Mouse (Mus musculus) ovary, postnatal 10 days (tissue): ENCODE data around the gene Gm5773.
"Not testable (repeated sequence)": the region's sequence is repeated elsewhere in the genome, so short reads cannot be mapped to it uniquely, and the experiment has no call there.

Experiments used
- DNase-seq: peaks from one replicate; pipeline ENCODE4 v3.0.0; 2022; ENCODE audit warnings: low spot score

Gene Gm5773

GRCm38 (mm10) chr3:93772700-93773099 is at the start of gene Gm5773:
Gm5773 (plus strand) TSS chr3:93773000.
- DNase-seq: not testable (repeated sequence)

GRCm38 (mm10) chr3:93745475-93745874 is 27.3 kb upstream of the Gm5773 start:
- DNase-seq: not testable (repeated sequence)

GRCm38 (mm10) chr3:93754022-93754421 is 18.8 kb upstream of the Gm5773 start:
- DNase-seq: not testable (repeated sequence)

GRCm38 (mm10) chr3:93796098-93796497 is 23.3 kb downstream of the Gm5773 start, which contains the start of gene Tdpoz4:
Tdpoz4 (plus strand) TSS chr3:93796398.
- DNase-seq: not testable (repeated sequence)

GRCm38 (mm10) chr3:93813341-93813740 is 40.5 kb downstream of the Gm5773 start:
- DNase-seq: not testable (repeated sequence)
